Mouse (Mus musculus) yolk sac, embryonic 10.5 days (tissue): Measurements from ENCODE around the gene Kif2c.
"Not testable (repeated sequence)": the region's sequence is repeated elsewhere in the genome, so short reads cannot be mapped to it uniquely, and the experiment has no call there.

Experiments
- DNase-seq: peaks from one replicate; pipeline ENCODE4 v3.0.0-alpha.2; 2017; ENCODE audit warnings: low spot score

Gene Kif2c

DNA sequence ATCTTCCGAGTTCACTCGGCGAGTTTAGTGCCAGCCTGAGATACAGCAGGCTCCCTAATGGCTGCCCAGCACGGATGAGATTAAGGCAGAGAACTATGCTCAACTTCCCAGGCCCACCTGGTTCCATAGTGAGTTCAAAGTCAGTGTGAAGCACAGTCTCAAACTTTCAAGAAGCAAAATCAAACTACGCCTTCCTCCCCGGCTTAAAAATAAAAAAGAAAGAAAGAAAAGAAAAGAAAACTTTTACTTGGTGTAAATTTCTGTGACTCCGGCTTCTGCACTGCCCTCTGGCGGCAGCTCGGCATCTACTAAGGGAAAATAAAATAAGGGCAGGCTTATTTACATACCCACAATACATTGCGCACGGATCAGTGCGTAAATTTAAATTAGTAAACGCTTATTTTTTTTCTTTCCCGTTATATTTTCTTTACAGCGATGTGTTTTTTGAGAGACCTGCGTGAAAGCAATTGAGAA, 7.0 kb upstream of the Kif2c start:
- DNase-seq: peak; percentile 87

DNA sequence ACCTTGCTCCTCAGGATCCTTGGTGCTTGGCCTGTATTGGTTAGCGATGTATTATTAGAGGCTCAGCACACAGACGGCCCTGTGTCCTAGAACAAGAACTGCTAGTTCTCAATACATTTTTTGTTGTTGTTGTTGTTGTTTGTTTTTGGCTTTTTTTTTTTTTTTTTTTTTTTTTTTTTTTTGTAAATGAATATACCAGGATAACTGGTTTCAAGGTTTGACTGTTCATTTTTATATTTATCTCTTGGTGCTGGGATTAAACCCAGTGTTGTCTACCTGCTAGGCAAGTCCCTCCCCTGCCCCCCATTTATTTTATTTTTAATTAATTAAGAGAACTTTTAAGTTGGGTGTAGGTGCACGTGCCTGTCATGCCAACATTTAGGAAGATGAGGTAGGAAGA, 6.5 kb upstream of the Kif2c start:
- no peak for DNase-seq

GRCm38 (mm10) chr4:117182759-117183096, 289 bp upstream of the Kif2c start:
- not testable (repeated sequence) for DNase-seq

DNA sequence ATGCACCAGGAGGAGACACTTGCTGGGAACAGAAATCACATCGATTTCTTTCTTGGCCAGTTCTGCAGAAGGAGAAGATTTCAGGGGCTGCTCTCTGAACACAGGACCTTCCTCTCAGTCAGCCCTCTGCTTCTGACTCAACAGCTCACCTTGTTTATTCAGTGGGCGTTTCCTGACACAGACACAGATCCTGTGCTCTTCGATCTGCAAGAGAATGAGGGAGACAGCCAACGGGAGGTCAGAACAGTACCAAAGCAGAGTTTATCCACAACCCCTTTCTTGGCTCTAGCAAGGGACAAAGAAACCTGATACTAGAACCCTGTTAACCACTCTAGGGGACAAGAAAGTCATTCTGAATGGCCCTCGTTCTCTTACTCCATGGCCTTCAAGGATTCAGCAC, 12.5 kb downstream of the Kif2c start:
- DNase-seq: peak; percentile 42

- DNase-seq: no peak
Measured at GRCm38 (mm10) chr4:117161183-117161582, 21.3 kb downstream of the Kif2c start.

DNA sequence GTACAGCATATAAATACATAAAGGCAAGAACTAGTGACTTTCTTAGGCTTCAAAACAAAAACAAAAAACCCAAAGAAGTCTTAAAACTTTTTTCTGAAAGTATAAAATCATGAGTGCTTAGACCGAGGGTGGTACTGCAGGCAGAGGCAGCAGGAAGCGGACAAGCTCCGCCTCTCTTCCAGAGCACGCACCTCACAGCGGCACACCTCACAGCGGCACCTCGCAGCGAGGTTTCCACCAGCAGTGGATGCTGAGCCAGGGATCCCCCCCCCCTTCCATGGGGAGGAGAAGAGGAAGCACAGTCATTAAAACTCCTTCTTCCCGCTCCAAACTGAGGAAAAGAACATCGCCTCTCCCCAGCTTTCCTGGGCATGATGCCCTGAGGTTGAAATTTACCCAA, 22.8 kb downstream of the Kif2c start:
- DNase-seq: no peak

DNA sequence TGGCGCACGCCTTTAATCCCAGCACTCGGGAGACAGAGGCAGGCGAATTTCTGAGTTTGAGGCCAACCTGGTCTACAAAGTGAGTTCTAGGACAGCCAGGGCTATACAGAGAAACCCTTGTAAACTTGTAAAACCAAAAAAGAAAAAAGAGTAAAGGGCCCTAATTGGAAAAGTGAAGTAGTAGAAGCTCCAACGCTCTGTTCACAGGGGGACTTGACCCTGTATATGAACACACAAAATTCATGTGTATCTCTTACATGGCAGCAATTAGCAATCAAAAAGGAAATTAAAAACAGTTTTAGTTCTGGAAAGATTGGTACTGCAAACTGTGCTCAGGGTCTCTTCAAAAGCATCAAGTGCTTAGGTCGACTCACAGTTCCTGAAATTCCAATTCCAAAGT, 26.1 kb downstream of the Kif2c start:
- DNase-seq: no peak

- peak; percentile 92 for DNase-seq
Measured at GRCm38 (mm10) chr4:117155792-117156355, 26.6 kb downstream of the Kif2c start, which contains the start of gene Rps8. Gene Rps8, minus strand, starts transcription at chr4:117156243.

GRCm38 (mm10) chr4:117155020-117155791, 27.2 kb downstream of the Kif2c start:
- DNase-seq: no peak

- DNase-seq: no peak
Measured at GRCm38 (mm10) chr4:117152714-117153113, 29.7 kb downstream of the Kif2c start.

DNA sequence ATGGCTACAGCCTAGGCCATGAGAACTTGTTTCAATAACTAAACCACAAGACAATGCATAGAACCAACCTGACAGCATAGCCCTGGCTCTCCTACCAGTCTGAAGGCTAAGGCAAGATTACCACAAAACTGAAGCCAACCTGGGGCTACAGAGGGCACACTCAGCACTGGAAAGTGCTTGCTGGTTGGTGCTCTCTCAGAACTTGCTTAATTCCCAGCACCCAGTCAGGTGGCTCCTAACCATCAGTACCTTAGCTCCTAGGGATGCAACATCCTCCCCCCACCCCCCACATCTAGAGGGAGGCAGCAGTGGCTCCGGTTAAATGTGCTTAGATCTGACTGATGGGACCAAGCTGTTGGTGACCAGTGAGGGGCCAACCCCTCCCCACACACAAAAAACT, 31.0 kb downstream of the Kif2c start:
- DNase-seq: no peak

DNA sequence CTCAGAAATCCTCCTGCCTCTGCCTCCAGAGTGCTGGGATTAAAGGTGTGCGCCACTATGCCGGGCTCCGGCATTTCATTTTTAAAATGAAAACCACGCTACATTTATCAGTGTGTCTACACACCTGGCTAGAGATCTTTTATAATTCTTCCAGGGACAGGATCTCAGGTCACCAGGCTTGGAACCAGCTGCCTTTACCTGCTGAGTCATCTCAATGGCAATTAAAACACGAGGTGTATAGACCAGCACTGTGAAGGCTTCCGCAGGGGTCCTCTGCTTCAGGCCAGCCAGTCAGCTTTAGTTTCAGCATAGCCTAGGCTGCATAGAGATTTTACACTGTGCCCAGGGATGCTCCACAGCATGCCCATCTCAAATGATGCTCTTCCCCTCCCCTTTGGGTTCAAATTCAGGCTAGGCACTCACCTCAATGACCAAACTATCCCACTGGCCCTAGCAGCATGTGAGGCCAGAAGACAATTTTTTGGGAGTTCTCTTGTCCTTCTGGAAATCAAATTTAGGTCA, 32.2 kb downstream of the Kif2c start:
- DNase-seq: no peak

DNA sequence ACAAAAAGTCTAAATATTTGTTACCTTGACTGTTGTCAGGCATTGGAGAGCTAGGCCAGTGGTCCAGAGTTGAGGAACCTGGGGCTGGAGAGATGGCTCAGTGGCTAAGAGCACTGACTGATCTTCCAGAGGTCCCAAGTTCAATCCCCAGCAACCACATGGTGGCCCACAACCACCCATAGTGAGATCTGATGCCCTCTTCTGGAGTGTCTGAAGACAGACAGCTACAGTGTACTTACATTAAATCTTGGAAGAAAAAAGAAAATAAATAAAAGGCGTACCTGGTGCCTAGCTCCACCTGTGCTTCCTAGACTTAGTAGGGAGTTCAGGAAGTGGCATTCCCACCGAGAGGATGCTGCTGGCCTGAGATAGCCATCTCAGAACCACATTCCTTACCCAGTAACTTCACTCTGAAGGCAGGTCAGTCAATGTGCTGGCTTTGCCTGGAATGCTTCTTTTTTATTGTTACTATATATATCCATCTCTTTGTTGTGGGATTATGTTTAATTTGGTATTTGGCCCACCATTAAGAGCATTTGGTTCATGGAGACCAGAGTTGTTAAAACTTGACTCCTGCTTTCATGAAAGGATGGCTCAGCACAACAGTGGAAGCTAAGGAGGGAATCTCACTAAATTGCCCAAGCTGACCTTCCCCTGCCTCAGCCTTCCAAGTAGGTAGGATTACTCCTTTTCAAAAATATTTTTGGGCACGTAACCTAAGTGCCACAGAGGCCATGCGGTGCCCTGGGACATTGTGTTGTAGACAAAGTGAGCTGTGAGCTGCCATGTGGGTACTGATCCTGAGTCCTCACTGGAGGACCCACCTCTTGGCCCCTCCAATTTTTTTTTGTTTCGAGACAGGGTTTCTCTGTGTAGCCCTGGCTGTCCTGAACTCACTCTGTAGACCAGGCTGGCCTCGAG, 32.9 kb downstream of the Kif2c start:
- no peak for DNase-seq

GRCm38 (mm10) chr4:117148815-117149214, 33.6 kb downstream of the Kif2c start:
- DNase-seq: no peak

DNA sequence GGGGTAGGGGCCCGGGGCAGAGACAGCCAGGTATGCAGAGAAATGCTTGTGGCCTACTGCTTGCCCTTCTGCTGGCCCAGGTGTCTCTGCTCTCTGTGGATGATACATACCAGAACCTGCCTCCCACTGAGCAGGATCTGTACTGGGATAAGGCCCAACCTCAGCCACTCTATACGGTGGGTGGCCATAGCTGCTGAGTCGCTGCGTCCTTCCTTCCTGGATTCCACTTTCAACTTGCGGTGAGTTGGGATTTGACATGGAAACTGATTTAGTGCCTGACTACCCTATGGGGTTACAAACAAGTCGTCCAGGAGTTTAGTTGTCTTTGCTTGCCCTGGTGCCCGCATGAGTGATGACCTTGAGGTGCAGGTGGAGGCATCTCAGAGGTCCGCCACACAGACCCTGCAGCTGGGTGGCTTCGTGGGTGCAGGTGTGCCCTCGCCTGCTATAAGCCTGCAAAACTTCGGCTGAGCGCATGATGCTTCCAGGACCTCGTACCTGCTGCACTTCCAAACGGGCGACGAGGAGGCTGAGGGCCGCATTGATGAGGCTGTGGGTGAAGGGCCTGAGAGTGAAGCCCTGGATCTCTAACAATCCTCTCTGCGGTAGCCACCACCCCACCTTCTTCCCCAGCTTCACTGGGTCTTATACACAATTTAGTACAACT, 34.3 kb downstream of the Kif2c start:
- DNase-seq: no peak

DNA sequence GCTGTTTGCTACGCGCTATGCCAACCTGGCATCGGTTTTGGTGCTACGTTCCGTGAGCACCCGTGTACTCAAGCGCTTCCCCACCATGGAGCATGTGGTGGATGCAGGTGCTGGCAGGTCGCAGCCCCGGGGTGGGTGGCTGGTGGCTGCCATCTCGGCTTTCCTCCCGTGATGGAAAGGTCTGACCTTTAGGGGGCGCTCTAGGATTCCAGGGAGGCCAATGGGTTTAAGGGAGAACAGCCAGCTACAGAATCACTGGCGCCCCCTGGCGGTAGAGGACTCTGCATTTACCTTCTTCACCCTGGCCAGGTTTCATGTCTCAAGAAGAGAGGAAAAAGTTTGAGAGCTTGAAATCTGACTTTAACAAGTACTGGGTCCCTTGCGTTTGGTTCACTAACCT, 36.3 kb downstream of the Kif2c start:
- no peak for DNase-seq

- DNase-seq: no peak
Measured at GRCm38 (mm10) chr4:117145248-117145647, 37.2 kb downstream of the Kif2c start.

- DNase-seq: no peak
Measured at GRCm38 (mm10) chr4:117143023-117143422, 39.4 kb downstream of the Kif2c start.

DNA sequence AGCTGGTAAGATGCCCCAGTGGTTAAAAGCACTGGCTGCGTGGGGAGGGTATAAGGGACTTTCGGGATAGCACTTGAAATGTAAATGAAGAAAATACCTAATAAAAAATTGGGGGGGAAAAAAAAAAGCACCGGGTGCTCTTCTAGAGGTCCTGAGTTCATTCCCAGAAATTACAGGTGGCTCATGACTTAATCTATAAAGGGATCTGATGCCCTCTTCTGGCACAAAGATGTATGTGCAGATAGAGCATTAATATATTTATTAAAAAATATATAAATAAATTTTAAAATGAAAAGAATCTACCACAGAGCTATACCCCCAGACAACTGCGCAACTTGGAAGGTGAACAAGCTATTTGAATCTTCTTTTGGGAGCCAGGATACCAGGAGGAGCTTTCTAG, 41.8 kb downstream of the Kif2c start:
- DNase-seq: no peak

DNA sequence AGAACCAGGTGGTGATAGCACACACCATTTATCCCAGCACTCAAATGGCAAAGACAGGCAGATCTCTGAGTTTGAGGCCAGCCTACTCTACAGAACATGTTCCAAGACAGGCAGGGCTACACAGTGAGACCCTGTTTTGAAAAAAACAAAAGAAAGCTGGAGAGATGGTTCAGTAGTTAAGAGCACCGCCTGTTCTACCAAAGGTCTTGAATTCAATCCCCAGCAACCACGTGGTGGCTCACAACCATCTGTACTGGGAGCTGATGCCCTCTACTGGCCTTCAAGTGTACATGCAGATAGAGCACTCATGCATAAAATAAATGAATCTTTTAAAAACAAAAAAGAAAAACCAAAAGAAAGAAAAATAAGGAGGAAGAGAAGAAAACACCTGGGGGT, 43.2 kb downstream of the Kif2c start:
- peak; percentile 59 for DNase-seq

DNA sequence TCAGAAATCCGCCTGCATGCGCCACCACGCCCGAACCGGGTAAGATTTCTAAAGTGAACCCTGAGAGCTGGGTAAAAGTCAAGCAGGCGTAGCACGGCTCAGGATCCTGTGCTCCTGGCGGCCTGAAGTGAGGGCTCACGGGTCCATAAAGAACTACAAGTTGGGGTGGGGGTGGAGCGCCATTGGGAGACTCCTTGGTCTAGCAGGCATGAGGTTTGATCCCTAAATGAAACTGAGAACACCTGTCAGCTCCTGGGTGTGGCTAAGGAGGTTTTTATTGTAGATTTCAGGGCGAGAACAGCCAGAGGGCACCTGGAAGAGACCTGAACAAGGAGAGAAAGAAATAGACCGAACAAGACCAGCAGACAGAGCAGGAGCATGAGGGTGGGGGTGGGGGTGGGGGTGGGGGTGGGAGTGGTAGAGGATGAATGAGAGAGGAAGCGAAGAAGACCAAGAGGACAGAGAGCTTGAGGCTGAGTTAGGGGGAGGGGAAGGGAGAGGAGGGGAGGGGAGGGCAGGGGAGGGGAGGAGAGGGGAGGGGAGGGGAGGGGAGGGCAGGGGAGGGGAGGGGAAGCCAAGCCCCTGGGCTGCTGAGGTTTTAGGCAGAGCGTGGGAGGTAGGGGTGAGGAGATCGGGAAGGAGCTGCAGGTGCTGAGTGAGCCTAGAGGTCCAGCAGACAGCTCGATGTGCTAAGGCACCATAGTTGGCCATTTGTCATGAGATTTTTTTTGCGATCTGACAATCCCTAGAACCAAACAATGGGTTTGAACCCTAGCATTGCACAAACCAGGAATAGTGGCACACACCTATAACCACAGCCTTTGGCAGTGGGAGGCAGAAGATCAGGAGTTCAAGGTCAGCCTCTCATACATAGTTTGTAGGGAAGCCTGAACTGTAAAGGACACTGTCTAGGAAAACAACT, 43.9 kb downstream of the Kif2c start:
- DNase-seq: no peak
